Comparison of ENCODE assay signal across 9 mouse cellular contexts in the genomic region with DNA sequence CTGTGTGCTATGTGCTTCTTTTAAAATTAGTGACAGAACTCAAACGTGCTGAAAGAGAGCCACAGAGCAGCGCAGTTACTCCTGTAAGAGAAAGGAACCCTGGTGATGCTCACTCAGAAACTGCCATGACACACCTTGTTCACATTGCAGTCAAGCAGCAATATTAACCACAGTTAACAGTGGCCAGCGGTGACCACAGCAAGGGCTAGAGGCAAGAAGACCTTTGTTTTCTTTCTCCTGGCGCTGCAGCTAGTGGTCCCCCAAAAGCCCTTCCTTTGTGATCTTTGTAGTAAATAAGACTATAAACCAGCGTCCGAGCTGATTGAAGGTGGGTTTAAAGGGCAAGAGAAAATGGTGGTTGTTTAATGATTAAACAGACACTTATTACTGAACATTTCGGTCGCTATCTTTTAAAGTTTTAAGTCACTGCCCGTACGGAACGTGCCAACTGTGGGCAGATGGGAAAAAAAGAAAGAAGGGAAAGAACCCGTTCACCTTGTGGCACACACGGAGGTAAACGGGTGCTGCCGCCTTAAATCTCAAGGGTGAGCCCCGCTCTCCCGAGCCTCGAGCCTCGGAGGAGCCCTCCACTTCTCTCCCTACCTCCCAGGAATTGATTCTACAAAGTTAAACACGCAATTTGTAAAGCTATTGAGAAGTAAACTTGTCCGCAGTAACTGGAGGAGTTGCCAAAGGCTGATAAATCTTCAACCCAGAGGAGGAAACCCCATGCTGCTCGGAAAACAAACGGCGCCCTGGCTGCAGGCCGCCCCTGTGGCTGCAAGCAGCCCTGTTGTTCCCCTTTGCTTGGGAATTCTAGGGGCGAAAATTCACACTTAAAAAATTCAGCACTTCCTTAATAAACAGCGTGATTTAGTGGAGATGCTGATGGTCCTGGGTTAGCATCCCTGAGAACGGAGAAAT.
DNase-seq lines count a peak whose midpoint lies in the region; ATAC-seq and TF ChIP-seq lines count a peak whose summit lies in the region.
"Had no signal": no experiment of that assay in that cellular context is flagged by ENCODE, and none has a peak within 500 bp of the region (broad histone marks: within the 10 kb centered on the region; RNA-seq: fewer than 3 reads in every experiment).

No protein-coding gene starts in this region.

- no peak overlapping the region for H3K27ac ChIP-seq in forebrain, embryonic 13.5 days
- H3K27ac ChIP-seq in liver, postnatal 0 days (ENCODE audit: low read depth): 0 out of 2 replicates have a peak overlapping the region, but pooled peaks have one; percentile 14

- no peaks in the 10 kb centered on the region for H3K36me3 ChIP-seq in E14TG2a.4 (ENCODE audit: insufficient read depth, low read length)
- H3K36me3 ChIP-seq in forebrain, embryonic 13.5 days (ENCODE audit: poor library complexity, severe bottlenecking): no peaks in the 10 kb centered on the region
- H3K36me3 ChIP-seq in liver, postnatal 0 days (replicated peaks; ENCODE audit: insufficient read depth, low read length): no peaks in the 10 kb centered on the region
- H3K36me3 ChIP-seq: G1E had no signal

- no peak for TF ChIP-seq CTCF in E14TG2a.4 (conservative IDR thresholded peaks at IDR 0.05; ENCODE audit: low read length)
- no peak for TF ChIP-seq CTCF in liver, postnatal 0 days (IDR thresholded peaks at IDR 0.05; ENCODE audit: low read depth)

- peaks cover 62% of the 10 kb centered on the region for H3K27me3 ChIP-seq in E14TG2a.4 (ENCODE audit: insufficient read depth, low read length)
- peaks cover 3% of the 10 kb centered on the region; the same call in 1 of the 2 replicates for H3K27me3 ChIP-seq in forebrain, embryonic 13.5 days
- H3K27me3 ChIP-seq in liver, postnatal 0 days (ENCODE audit: insufficient read depth, low read length): no peaks in the 10 kb centered on the region

- peak; percentile 61 for DNase-seq in kidney, adult 9 months
- DNase-seq in liver, postnatal 0 days: no peak
- no peak for DNase-seq in thymus, postnatal 10 days (ENCODE audit: low spot score in 2 of 2)
- no peak for DNase-seq in layer of hippocampus, adult 8-10 months (ENCODE audit: low spot score in 2 of 2)
- DNase-seq in lung, adult 18-20 months: no peak

- 17% methylated on average over 28 of the region's 28 CpGs for WGBS in forebrain, embryonic 13.5 days
- WGBS in liver, postnatal 0 days (ENCODE audit: insufficient replicate concordance): 50% methylated on average over 28 of the region's 28 CpGs

- no peaks in the 10 kb centered on the region for H3K9me3 ChIP-seq in E14TG2a.4 (ENCODE audit: low read length)
- H3K9me3 ChIP-seq in forebrain, embryonic 13.5 days (replicated peaks): no peaks in the 10 kb centered on the region
- H3K9me3 ChIP-seq in liver, postnatal 0 days (ENCODE audit: low read length): no peaks in the 10 kb centered on the region

- H3K4me3 ChIP-seq in E14TG2a.4 (replicated peaks; ENCODE audit: low read length): peak overlapping the region; percentile 17; the same call in 1 of the 2 replicates
- H3K4me3 ChIP-seq in forebrain, embryonic 13.5 days: no peak overlapping the region
- 0 out of 2 replicates have a peak overlapping the region, but pooled peaks have one; percentile 18 for H3K4me3 ChIP-seq in liver, postnatal 0 days (ENCODE audit: low read depth, low read length)

- peak overlapping the region; percentile 46; the same call in 1 of the 2 replicates for H3K9ac ChIP-seq in forebrain, embryonic 13.5 days
- H3K9ac ChIP-seq in liver, postnatal 0 days (replicated peaks): no peak overlapping the region

- H3K4me1 ChIP-seq in E14TG2a.4 (replicated peaks; ENCODE audit: low read depth, low read length): peaks cover 23% of the 10 kb centered on the region
- peaks cover 68% of the 10 kb centered on the region for H3K4me1 ChIP-seq in forebrain, embryonic 13.5 days
- peaks cover 9% of the 10 kb centered on the region; the same call in 1 of the 2 replicates for H3K4me1 ChIP-seq in liver, postnatal 0 days (ENCODE audit: insufficient read depth)

- TF ChIP-seq EP300 in liver, postnatal 0 days (IDR thresholded peaks at IDR 0.05; ENCODE audit: low read depth): no peak

- no peak for ATAC-seq in forebrain, embryonic 13.5 days
- no peak for ATAC-seq in liver, postnatal 0 days
- ATAC-seq in granulocyte monocyte progenitor cell, adult 5-6 weeks (replicated peaks; ENCODE audit: poor library complexity, severe bottlenecking): no peak

- H3K4me2 ChIP-seq in forebrain, embryonic 13.5 days: peak overlapping the region; percentile 50
- peak overlapping the region; percentile 49 for H3K4me2 ChIP-seq in liver, postnatal 0 days (ENCODE audit: low read depth, low read length)
